Mouse (Mus musculus): ENCODE data around the gene Shank1. TPM values are rescaled to one million over a fixed set of nuclear protein-coding genes. Genes with fewer than 3 reads are reported as not detected.

Gene Shank1
- 89.2 and 112 TPM in 2 replicates for polyA plus RNA-seq (2021; fragmentation: Nextera tagmentation)
- long read RNA-seq, experiment 1, partial matches to known transcripts, result 4 of 25 reads
- long read RNA-seq, experiment 1, other reads (novel, unspliced or antisense), result 21 of 25 reads
- long read RNA-seq, experiment 2, partial matches to known transcripts, result 1 of 4 reads
- long read RNA-seq, experiment 2, other reads (novel, unspliced or antisense), result 3 of 4 reads

GRCm38 (mm10) chr7:44309475-44310284, at the start of gene Shank1:
Shank1 (plus strand) TSS chr7:44310253.

GRCm38 (mm10) chr7:44261147-44261546, 48.9 kb upstream of the Shank1 start, which contains the start of gene Gm15517:
Gm15517 (plus strand) TSS chr7:44261447.

GRCm38 (mm10) chr7:44306516-44307240, 3.4 kb upstream of the Shank1 start, which contains the start of gene Clec11a:
Clec11a (minus strand) TSS chr7:44306902.

GRCm38 (mm10) chr7:44383980-44384715, 74.1 kb downstream of the Shank1 start, which contains the start of gene Syt3:
Syt3 (plus strand) TSS chr7:44384102.

GRCm38 (mm10) chr7:44385720-44386119, 75.7 kb downstream of the Shank1 start, which contains the start of gene 1700008O03Rik:
1700008O03Rik (minus strand) TSS chr7:44385820.

Other genes starting within 250 kb of the Shank1 start
- not detected in 2 replicates for gene Klk1b21, start 207.9 kb upstream of the Shank1 start, polyA plus RNA-seq (2021; fragmentation: Nextera tagmentation)
- gene Klk1b22, start 197.6 kb upstream of the Shank1 start, polyA plus RNA-seq (2021; fragmentation: Nextera tagmentation), result not detected in 2 replicates
- gene Klk1b16, start 173.5 kb upstream of the Shank1 start, polyA plus RNA-seq (2021; fragmentation: Nextera tagmentation), result not detected in 2 replicates
- gene Klk1b24, start 122.0 kb upstream of the Shank1 start, polyA plus RNA-seq (2021; fragmentation: Nextera tagmentation), result 0.23 TPM in 1 of 2 replicates, not detected in the other
- not detected in 2 replicates for gene Klk1b3, start 112.1 kb upstream of the Shank1 start, polyA plus RNA-seq (2021; fragmentation: Nextera tagmentation)
- not detected in 2 replicates for gene Klk1b4, start 102.8 kb upstream of the Shank1 start, polyA plus RNA-seq (2021; fragmentation: Nextera tagmentation)
- gene Klk1b5, start 94.3 kb upstream of the Shank1 start, polyA plus RNA-seq (2021; fragmentation: Nextera tagmentation), result not detected in 2 replicates
- gene Klk1, start 84.9 kb upstream of the Shank1 start, polyA plus RNA-seq (2021; fragmentation: Nextera tagmentation), result not detected in 2 replicates
- not detected in 2 replicates for gene Gm36864, start 74.1 kb upstream of the Shank1 start, polyA plus RNA-seq (2021; fragmentation: Nextera tagmentation)
- gene 1700028J19Rik, start 63.6 kb upstream of the Shank1 start, polyA plus RNA-seq (2021; fragmentation: Nextera tagmentation), result 1.8 and 2.1 TPM in 2 replicates
- 110 and 113 TPM in 2 replicates for gene 2410002F23Rik, start 63.5 kb upstream of the Shank1 start, polyA plus RNA-seq (2021; fragmentation: Nextera tagmentation)
- not detected in 2 replicates for gene Acp4, start 52.9 kb upstream of the Shank1 start, polyA plus RNA-seq (2021; fragmentation: Nextera tagmentation)
- gene Gm15517, start 48.8 kb upstream of the Shank1 start, polyA plus RNA-seq (2021; fragmentation: Nextera tagmentation), result not detected in 2 replicates
- gene Clec11a, start 3.4 kb upstream of the Shank1 start, polyA plus RNA-seq (2021; fragmentation: Nextera tagmentation), result 3.0 and 3.8 TPM in 2 replicates
- 46.6 and 59.0 TPM in 2 replicates for gene Syt3, start 73.8 kb downstream of the Shank1 start, polyA plus RNA-seq (2021; fragmentation: Nextera tagmentation)
- gene 1700008O03Rik, start 75.6 kb downstream of the Shank1 start, polyA plus RNA-seq (2021; fragmentation: Nextera tagmentation), result 1.5 and 2.1 TPM in 2 replicates
- 8.4 and 10.6 TPM in 2 replicates for gene Lrrc4b, start 118.8 kb downstream of the Shank1 start, polyA plus RNA-seq (2021; fragmentation: Nextera tagmentation)
- 0.99 and 1.0 TPM in 2 replicates for gene Aspdh, start 155.1 kb downstream of the Shank1 start, polyA plus RNA-seq (2021; fragmentation: Nextera tagmentation)
- 88.4 and 99.9 TPM in 2 replicates for gene Josd2, start 157.7 kb downstream of the Shank1 start, polyA plus RNA-seq (2021; fragmentation: Nextera tagmentation)
- gene Emc10, start 186.3 kb downstream of the Shank1 start, polyA plus RNA-seq (2021; fragmentation: Nextera tagmentation), result 272 and 282 TPM in 2 replicates
- 7.0 and 9.4 TPM in 2 replicates for gene Fam71e1, start 186.3 kb downstream of the Shank1 start, polyA plus RNA-seq (2021; fragmentation: Nextera tagmentation)
- 0.04 TPM in 1 of 2 replicates, not detected in the other for gene Mybpc2, start 214.4 kb downstream of the Shank1 start, polyA plus RNA-seq (2021; fragmentation: Nextera tagmentation)
- not detected in 2 replicates for gene Spib, start 221.8 kb downstream of the Shank1 start, polyA plus RNA-seq (2021; fragmentation: Nextera tagmentation)
- gene Pold1, start 238.6 kb downstream of the Shank1 start, polyA plus RNA-seq (2021; fragmentation: Nextera tagmentation), result 5.1 and 6.8 TPM in 2 replicates
- gene Nr1h2, start 243.7 kb downstream of the Shank1 start, polyA plus RNA-seq (2021; fragmentation: Nextera tagmentation), result 35.5 and 38.6 TPM in 2 replicates

Measured in layer of hippocampus, adult 6 months (tissue).